Mouse (Mus musculus) forebrain, embryonic 16.5 days (tissue): Measurements from ENCODE around the gene Snapc1. TPM values are rescaled to one million over a fixed set of nuclear protein-coding genes. Genes with fewer than 3 reads are reported as not detected.

Experiments used
- ATAC-seq: fragments of 200-750 bp; cut with Nextera tagmentation; 2 replicates; pipeline ENCODE4 v1.8.0; 2017; ENCODE audit warnings: mild to moderate bottlenecking, moderate library complexity
- H3K27ac ChIP-seq: fragments of 300-500 bp; sonication (generic); 2 replicates; pipeline ENCODE4 v1.5.1; 2014; ENCODE audit warnings: low read length, control low read depth
- H3K27me3 ChIP-seq: fragments of 300-500 bp; sonication (generic); replicated peaks from 2 replicates; pipeline ENCODE4 v1.6.1; 2014; ENCODE audit warnings: low read length; ENCODE audit not compliant: control insufficient read depth, insufficient read depth
- H3K36me3 ChIP-seq: fragments of 300-500 bp; sonication (generic); 2 replicates; pipeline ENCODE4 v1.6.1; 2014; ENCODE audit not compliant: control insufficient read depth, insufficient read depth
- H3K4me1 ChIP-seq: fragments of 300-500 bp; sonication (generic); replicated peaks from 2 replicates; pipeline ENCODE4 v1.6.1; 2014; ENCODE audit warnings: low read length; ENCODE audit not compliant: control insufficient read depth, insufficient read depth
- H3K4me2 ChIP-seq: fragments of 300-500 bp; sonication (generic); 2 replicates; pipeline ENCODE4 v1.6.1; 2014; ENCODE audit warnings: mild to moderate bottlenecking, low read length, control low read depth
- H3K4me3 ChIP-seq: fragments of 300-500 bp; sonication (generic); replicated peaks from 2 replicates; pipeline ENCODE4 v1.5.1; 2014; ENCODE audit warnings: mild to moderate bottlenecking, low read length, control low read depth
- H3K9ac ChIP-seq: fragments of 300-500 bp; sonication (generic); replicated peaks from 2 replicates; pipeline ENCODE4 v1.6.1; 2014; ENCODE audit warnings: low read depth, low read length, control low read depth
- H3K9me3 ChIP-seq: fragments of 300-500 bp; sonication (generic); 2 replicates; pipeline ENCODE4 v1.6.1; 2016; ENCODE audit warnings: low read length; ENCODE audit not compliant: control insufficient read depth
- WGBS: fragments of 180-500 bp; shearing (Covaris S2); extraction: QIAGEN DNeasy Blood & Tissue Kit; methylation state at CpG from one replicate; pipeline ENCODE4 v1.1.7; 2014; 5-methylcytosine and 5-hydroxymethylcytosine counted together
- polyA plus RNA-seq: library from polyadenylated mRNA; unstranded; fragments of >200 nt; fragmentation: Nextera tagmentation; extraction: Ambion mirVana; gene quantifications from 2 replicates; pipeline ENCODE4 v1.2.1, GENCODE M21; 2015

The Snapc1 gene
- polyA plus RNA-seq, 1 experiment from 2014 or later = 42.4 TPM

DNA sequence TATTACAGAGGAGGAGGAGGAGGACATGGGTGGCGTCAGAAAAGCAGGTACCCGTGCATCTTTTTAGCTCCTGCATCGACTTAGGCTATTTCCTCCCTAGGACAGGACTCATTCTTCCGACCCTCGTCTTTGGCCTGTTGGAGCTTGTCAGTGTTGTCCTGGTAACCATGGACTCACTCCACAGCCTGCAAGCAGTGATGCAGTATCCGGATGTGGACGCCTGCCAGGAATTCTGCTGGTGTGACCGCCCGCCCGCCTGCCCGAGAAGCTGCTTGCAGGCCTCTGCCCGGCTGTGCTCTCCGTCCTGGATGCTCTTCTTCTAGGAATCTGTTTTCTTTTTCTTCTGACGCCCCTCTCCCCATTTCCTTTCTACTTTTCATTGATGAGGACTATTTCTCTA lies 18.3 kb downstream of the Snapc1 start:
- ATAC-seq = peak; percentile 95
- Histone ChIP-seq H3K9ac (no peak overlapping the region), H3K36me3 (peaks cover 37% of the 10 kb centered on the region), H3K27ac (no peak overlapping the region; the same call in 1 of the 2 replicates), H3K4me3 (no peak overlapping the region), H3K9me3 (no peaks in the 10 kb centered on the region), H3K4me1 (peaks cover 6% of the 10 kb centered on the region), H3K27me3 (no peaks in the 10 kb centered on the region), H3K4me2 (no peak overlapping the region)
- 36% methylated on average over 14 of the region's 14 CpGs for WGBS

DNA sequence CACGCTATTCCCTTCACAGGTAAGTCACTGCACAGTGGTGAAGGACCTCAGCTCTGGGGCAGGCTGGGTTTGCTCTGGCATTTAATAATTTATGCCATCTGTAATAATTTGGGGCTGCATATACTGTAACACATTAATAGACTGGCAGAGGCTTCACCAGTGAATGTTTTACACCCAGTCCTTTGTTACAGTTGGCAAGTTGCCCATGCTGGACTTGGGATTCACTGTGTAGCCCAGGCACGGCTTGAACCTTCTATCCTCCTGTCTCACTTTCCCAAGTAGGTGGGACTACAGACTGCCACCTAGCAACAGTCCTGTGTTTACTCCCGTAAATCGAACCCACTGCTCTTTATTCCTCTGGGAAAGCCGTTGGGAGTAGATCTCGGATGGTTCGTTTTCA lies 22.0 kb downstream of the Snapc1 start:
- Histone ChIP-seq H3K27ac (no peak overlapping the region), H3K4me3 (no peak overlapping the region), H3K36me3 (peaks cover 20% of the 10 kb centered on the region), H3K27me3 (no peaks in the 10 kb centered on the region), H3K9ac (no peak overlapping the region), H3K9me3 (no peaks in the 10 kb centered on the region), H3K4me2 (no peak overlapping the region), H3K4me1 (peaks cover 6% of the 10 kb centered on the region)
- 76% methylated on average over 7 of the region's 7 CpGs for WGBS
- no peak for ATAC-seq

DNA sequence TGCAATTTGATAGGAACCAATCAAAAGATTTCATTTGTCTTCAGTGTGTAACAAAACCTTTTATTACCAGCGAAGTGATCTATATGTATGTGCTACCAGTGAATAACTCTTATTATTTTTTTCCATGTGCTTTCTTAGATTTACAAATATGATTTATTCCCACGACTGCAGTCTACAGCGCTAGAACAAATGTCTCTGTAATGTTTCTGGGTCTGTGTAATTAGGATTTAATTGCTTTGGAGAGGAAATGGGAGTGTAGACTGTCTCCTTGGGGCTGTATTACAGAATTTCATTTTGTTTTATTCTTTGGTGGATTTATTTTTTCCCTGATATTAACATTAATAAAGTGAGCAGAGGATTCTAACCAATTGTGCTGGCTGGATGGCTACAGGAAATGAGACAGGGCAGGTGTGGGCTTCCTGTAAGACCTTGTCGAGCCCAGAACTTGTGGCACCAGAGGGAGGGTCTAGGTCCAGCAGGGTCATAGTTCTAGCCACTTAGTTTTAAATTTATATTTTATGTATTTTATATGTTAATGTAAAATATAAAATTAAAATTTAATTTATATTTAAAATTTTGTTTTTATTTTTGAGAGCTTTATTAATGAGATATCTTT lies 24.2 kb downstream of the Snapc1 start:
- H3K4me1 ChIP-seq = 0 out of 2 replicates have a peak, but pooled peaks cover 2% of the 10 kb centered on the region
- H3K9me3 ChIP-seq = no peaks in the 10 kb centered on the region
- H3K4me3 ChIP-seq = no peak overlapping the region
- no peak overlapping the region for H3K9ac ChIP-seq
- H3K27ac ChIP-seq = no peak overlapping the region
- no peak overlapping the region for H3K4me2 ChIP-seq
- WGBS = 90% methylated on average over 4 of the region's 4 CpGs
- no peaks in the 10 kb centered on the region for H3K27me3 ChIP-seq
- H3K36me3 ChIP-seq = peaks cover 11% of the 10 kb centered on the region
- no peak for ATAC-seq

DNA sequence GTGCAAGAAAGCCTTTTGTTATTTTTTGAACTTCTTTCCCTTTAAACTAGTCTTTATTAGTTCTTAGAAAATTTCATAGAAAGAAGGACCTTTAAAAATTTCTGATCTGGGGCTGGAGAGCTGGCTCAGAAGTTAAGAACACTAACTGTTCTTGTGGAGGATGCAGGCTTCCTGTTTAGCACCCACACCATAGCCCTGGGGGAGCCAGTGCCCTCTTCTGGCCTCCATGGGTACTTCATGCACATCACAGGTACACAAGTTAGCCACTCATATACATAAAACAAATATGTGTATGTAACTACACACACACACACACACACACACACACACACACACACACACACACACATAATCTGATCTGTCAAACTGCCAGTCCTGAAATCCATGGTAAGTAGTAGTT lies 25.3 kb downstream of the Snapc1 start:
- H3K27me3 ChIP-seq = no peaks in the 10 kb centered on the region
- H3K4me3 ChIP-seq = no peak overlapping the region
- H3K27ac ChIP-seq = no peak overlapping the region
- no peak overlapping the region for H3K4me2 ChIP-seq
- H3K9me3 ChIP-seq = no peaks in the 10 kb centered on the region
- ATAC-seq = no peak
- H3K36me3 ChIP-seq = peaks cover 6% of the 10 kb centered on the region; the same call in 1 of the 2 replicates
- no peak overlapping the region for H3K9ac ChIP-seq
- H3K4me1 ChIP-seq = 0 out of 2 replicates have a peak, but pooled peaks cover 2% of the 10 kb centered on the region

DNA sequence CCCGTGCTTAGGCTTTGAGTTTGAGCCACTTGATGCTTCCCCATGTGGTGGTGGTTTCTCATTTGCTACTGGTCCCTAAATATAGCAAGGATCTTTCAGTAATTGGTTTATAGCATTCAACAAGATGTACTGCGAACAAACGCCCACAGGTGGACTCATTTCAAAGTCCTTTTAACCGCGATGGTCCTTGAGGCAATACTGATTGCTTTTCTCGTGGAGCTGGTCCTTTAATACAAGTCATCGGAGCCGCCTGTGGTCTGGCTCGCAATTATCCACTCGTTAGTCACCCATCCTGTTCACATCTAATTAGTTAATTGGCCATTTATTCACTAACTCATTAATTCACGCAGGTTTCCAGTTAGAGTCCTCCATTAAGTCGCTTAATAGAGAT lies 32.6 kb downstream of the Snapc1 start:
- Histone ChIP-seq H3K27ac (peak overlapping the region; percentile 48), H3K4me3 (peak overlapping the region; percentile 63), H3K9ac (peak overlapping the region; percentile 95), H3K9me3 (no peaks in the 10 kb centered on the region), H3K27me3 (no peaks in the 10 kb centered on the region; the same call in 1 of the 2 replicates), H3K4me2 (peak overlapping the region; percentile 59), H3K4me1 (peaks cover 14% of the 10 kb centered on the region), H3K36me3 (no peaks in the 10 kb centered on the region)
- ATAC-seq = no peak; the same call in 1 of the 2 replicates
- WGBS = 11% methylated on average over 12 of the region's 12 CpGs

DNA sequence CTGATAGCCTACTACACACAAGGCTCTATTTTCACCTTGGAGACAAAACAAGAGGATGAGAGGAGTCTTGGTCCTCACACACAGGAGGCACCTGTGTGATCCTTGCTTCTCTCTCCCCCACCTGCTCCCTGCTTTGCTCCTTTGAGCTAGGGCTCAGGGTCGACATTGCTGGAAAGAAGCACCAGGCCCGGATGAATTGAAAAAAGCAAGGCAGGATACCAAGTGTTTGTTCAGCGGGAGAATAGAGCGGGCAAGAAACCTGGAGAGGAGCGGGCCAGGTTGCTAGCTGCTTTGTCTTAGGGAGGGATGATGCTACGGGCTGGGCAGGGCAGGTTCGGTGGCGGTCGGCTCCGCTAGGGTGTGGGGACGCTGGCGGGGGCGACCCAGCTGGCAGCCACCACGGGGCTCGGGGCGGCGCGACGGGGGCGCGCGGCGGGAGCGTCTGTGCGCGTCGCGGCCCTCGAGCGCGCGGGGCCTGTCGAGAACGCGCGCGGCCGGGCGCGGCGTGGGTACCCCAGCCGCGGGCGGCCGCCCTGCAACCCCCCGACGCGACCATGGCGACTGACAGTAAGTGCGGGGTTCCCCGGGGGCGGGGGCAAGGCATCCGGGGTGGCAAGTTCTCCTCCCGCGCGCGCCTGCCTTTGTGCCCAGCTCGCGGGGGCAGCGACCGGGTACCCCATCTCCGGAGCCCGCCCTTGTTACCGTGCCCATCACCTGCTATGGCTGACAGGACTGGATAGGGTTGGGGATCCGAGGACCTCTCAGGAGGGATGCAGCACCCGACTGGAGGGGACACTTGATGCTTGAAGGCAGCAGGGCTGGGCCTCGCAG lies 33.2 kb downstream of the Snapc1 start, which contains the start of gene Syt16:
Gene Syt16 (plus strand): TSS at position 365 of the 831 bp plus-strand sequence.
- peak; percentile 84 for ATAC-seq
- peak within 1 kb of the TSS; percentile 48 for H3K27ac ChIP-seq
- no peaks in the 10 kb centered on the region; the same call in 1 of the 2 replicates for H3K27me3 ChIP-seq
- H3K9ac ChIP-seq = peak within 1 kb of the TSS; percentile 95
- H3K4me2 ChIP-seq = peak within 1 kb of the TSS; percentile 59
- H3K4me3 ChIP-seq = peak within 1 kb of the TSS; percentile 63
- no peaks in the 10 kb centered on the region for H3K36me3 ChIP-seq
- H3K9me3 ChIP-seq = no peaks in the 10 kb centered on the region
- peaks cover 14% of the 10 kb centered on the region for H3K4me1 ChIP-seq
- under 1% methylated on average over 62 of the region's 67 CpGs for WGBS

DNA sequence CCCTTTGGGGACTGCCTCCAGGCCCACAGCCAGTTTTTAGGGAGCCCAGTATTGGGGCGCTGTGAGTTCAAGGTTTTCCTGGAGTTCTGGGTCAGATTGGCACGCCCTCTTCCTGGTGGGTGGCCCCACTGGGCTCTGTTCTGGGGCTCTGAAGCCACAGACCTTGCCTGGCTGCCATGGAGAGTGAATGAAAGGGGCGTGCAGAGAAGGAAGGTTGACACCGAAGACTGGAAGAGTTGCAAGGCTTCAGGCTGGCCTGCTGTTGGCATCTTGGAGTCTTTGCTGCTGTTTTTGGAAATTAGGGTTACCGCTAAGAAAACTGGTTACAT lies 33.8 kb downstream of the Snapc1 start:
- peak overlapping the region; percentile 48 for H3K27ac ChIP-seq
- ATAC-seq = no peak
- 27% methylated on average over 5 of the region's 5 CpGs for WGBS
- no peaks in the 10 kb centered on the region; the same call in 1 of the 2 replicates for H3K27me3 ChIP-seq
- peaks cover 14% of the 10 kb centered on the region for H3K4me1 ChIP-seq
- no peaks in the 10 kb centered on the region for H3K36me3 ChIP-seq
- peak overlapping the region; percentile 95 for H3K9ac ChIP-seq
- H3K4me3 ChIP-seq = peak overlapping the region; percentile 63
- no peaks in the 10 kb centered on the region for H3K9me3 ChIP-seq
- peak overlapping the region; percentile 59 for H3K4me2 ChIP-seq

DNA sequence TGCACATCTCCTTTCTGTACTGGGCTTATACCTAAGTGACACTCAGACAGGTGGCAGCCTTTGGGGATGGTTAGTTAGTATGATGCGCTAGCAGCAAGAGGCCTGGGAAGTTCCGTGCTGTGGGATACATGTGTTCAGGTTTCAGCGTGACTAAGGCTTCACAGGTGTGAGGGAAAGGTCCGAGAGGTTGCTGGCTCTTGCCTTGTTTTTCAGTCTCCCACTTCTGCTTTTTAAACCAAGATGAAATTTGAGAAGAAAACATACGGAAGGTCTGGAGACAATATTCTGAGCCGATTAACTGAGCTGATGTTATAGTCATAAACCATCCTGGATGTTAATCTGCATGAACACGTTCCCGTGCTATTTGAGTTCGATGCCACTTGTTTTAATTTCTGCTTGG lies 38.2 kb downstream of the Snapc1 start:
- 89% methylated on average over 9 of the region's 9 CpGs for WGBS
- Histone ChIP-seq H3K4me2 (no peak overlapping the region), H3K27ac (no peak overlapping the region), H3K9me3 (no peaks in the 10 kb centered on the region), H3K9ac (no peak overlapping the region), H3K4me3 (no peak overlapping the region), H3K27me3 (no peaks in the 10 kb centered on the region; the same call in 1 of the 2 replicates), H3K36me3 (no peaks in the 10 kb centered on the region), H3K4me1 (peaks cover 10% of the 10 kb centered on the region)
- no peak for ATAC-seq

DNA sequence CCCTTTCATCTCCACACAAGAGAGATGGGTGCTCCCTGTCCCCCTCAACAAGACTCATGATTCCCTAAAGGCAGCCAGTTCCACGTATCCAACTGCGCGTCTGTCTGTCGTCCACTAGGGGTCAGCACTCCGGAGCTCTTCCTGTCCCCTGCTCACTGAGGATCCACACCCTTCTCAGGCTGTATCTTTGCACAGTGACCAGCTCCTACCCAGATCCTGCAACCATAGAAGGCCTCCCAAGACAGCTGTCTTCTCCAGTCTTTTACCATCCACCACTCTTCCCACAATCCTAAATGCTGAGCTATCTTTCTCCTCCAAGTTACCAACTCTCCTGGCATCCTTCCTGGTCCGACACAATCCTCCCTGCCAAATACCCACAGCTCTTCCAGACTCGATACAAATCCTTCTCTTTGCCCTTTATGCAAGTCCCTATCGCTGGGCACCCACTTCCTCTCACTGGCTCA lies 45.2 kb downstream of the Snapc1 start:
- Histone ChIP-seq H3K27ac (no peak overlapping the region), H3K9ac (no peak overlapping the region), H3K27me3 (no peaks in the 10 kb centered on the region), H3K4me3 (no peak overlapping the region), H3K36me3 (no peaks in the 10 kb centered on the region), H3K4me2 (no peak overlapping the region), H3K4me1 (no peaks in the 10 kb centered on the region), H3K9me3 (no peaks in the 10 kb centered on the region)
- 16% methylated on average over 8 of the region's 8 CpGs for WGBS
- ATAC-seq = peak; percentile 39; the same call in 1 of the 2 replicates
